Mouse (Mus musculus): ENCODE measurements around the gene Sema6d. TPM values are rescaled to one million over a fixed set of nuclear protein-coding genes. Genes with fewer than 3 reads are reported as not detected.
"Not testable (repeated sequence)": the region's sequence is repeated elsewhere in the genome, so short reads cannot be mapped to it uniquely, and the experiment has no call there.

Gene Sema6d
- polyA plus RNA-seq, 1 experiment from 2014 or later, result 4.9 TPM

- DNase-seq (ENCODE audit: low spot score), result no peak
- H3K9me3 ChIP-seq (replicated peaks; ENCODE audit: low read length), result no peaks in the 10 kb centered on the region
- 57% methylated on average over 1 of the region's 1 CpGs for WGBS
Measured at GRCm38 (mm10) chr2:124329473-124330130, 239.8 kb downstream of the Sema6d start.

DNA sequence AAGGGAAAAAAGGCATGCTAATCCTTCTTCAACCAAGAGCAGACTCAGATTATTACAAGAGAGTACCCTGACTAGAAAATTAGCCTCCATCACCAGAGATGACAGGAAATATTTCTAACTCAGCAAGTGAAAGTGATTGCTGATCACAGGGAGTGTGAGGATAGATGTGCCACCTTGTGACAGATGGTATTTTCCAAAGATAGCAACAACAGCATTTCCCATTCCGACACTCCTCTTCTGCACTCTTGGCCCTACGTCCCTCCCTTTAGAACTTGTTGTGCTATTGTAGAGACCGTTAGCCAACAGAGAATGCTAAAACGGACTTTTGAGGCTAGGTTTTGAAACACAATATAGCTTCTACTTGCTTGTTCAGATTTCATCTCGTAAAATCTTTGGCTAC, 243.1 kb downstream of the Sema6d start:
- no peak for TF ChIP-seq CTCF (IDR thresholded peaks at IDR 0.05; ENCODE audit: low read depth)
- H3K36me3 ChIP-seq (ENCODE audit: insufficient read depth, low read length), result no peaks in the 10 kb centered on the region
- H3K4me2 ChIP-seq (ENCODE audit: low read length), result no peak overlapping the region
- ATAC-seq (replicated peaks; ENCODE audit: low FRiP score, low read depth), result no peak
- no peaks in the 10 kb centered on the region for H3K4me1 ChIP-seq (replicated peaks; ENCODE audit: insufficient read depth, low read length)
- H3K9ac ChIP-seq (ENCODE audit: low read depth, low read length), result no peak overlapping the region
- no peak overlapping the region for H3K27ac ChIP-seq
- H3K4me3 ChIP-seq (replicated peaks; ENCODE audit: low read depth, low read length), result no peak overlapping the region
- H3K9me3 ChIP-seq (replicated peaks; ENCODE audit: low read length), result no peaks in the 10 kb centered on the region
- DNase-seq (ENCODE audit: low spot score), result no peak
- H3K27me3 ChIP-seq (ENCODE audit: insufficient read depth, low read length), result no peaks in the 10 kb centered on the region
- WGBS, result 50% methylated on average over 5 of the region's 5 CpGs

More at GRCm38 (mm10) chr2:124329473-124330130, 239.8 kb downstream of the Sema6d start:
- Histone ChIP-seq H3K27ac (no peak overlapping the region), H3K36me3 (ENCODE audit: insufficient read depth, low read length) (no peaks in the 10 kb centered on the region), H3K4me1 (replicated peaks; ENCODE audit: insufficient read depth, low read length) (no peaks in the 10 kb centered on the region), H3K27me3 (ENCODE audit: insufficient read depth, low read length) (no peaks in the 10 kb centered on the region), H3K9ac (ENCODE audit: low read depth, low read length) (no peak overlapping the region), H3K4me3 (replicated peaks; ENCODE audit: low read depth, low read length) (no peak overlapping the region), H3K4me2 (ENCODE audit: low read length) (no peak overlapping the region)
- no peak for ATAC-seq (replicated peaks; ENCODE audit: low FRiP score, low read depth)
- TF ChIP-seq CTCF (IDR thresholded peaks at IDR 0.05; ENCODE audit: low read depth), result no peak

DNA sequence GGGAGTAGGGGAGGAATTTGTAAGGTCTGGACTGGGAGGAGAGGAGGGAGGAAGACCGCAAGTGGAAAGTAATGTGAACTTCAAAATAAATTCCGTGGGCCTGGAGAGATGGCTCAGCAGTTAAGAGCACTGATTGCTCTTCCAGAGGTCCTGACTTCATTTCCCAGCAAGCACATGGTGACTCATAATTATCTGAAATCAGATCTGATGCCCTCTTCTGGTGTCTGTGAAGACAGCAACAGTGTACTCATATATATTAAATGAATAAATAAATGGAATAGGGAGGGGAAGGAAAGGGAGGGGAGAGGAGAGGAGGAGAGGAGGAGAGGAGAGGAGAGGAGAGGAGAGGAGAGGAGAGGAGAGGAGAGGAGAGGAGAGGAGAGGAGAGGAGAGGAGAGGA, 244.9 kb downstream of the Sema6d start:
- not testable (repeated sequence) for H3K9ac ChIP-seq (ENCODE audit: low read depth, low read length); H3K27ac ChIP-seq; H3K4me2 ChIP-seq (ENCODE audit: low read length); H3K4me1 ChIP-seq (replicated peaks; ENCODE audit: insufficient read depth, low read length); DNase-seq (ENCODE audit: low spot score); H3K9me3 ChIP-seq (replicated peaks; ENCODE audit: low read length); H3K4me3 ChIP-seq (replicated peaks; ENCODE audit: low read depth, low read length); H3K27me3 ChIP-seq (ENCODE audit: insufficient read depth, low read length); ATAC-seq (replicated peaks; ENCODE audit: low FRiP score, low read depth); H3K36me3 ChIP-seq (ENCODE audit: insufficient read depth, low read length)
- 0 out of 2 replicates have a peak, but pooled peaks have one; percentile 27 for TF ChIP-seq CTCF (IDR thresholded peaks at IDR 0.05; ENCODE audit: low read depth)
- 54% methylated on average over 2 of the region's 2 CpGs for WGBS

DNA sequence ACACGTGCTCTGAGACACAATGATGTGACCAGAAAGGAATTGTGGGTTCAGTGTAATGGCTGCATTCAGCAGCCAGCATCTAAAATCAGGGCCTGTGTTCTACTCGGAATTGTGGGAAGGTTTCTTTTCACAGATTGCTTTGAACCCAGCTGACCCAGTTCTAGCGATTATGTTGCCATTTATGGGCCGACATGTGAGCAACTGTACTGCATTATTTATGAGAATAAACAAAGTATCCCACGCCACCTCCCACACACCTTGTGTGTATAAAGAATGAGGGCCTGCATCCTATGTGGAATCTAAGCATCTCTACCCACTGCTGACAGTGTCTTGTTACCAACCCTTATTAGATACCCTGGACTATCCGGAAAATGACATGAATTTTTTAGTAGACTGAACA, 248.5 kb downstream of the Sema6d start:
- H3K9me3 ChIP-seq (replicated peaks; ENCODE audit: low read length), result no peaks in the 10 kb centered on the region
- H3K4me3 ChIP-seq (replicated peaks; ENCODE audit: low read depth, low read length), result no peak overlapping the region
- no peak overlapping the region for H3K4me2 ChIP-seq (ENCODE audit: low read length)
- 54% methylated on average over 6 of the region's 6 CpGs for WGBS
- H3K9ac ChIP-seq (ENCODE audit: low read depth, low read length), result no peak overlapping the region
- no peak overlapping the region for H3K27ac ChIP-seq
- no peaks in the 10 kb centered on the region for H3K27me3 ChIP-seq (ENCODE audit: insufficient read depth, low read length)
- no peak for TF ChIP-seq CTCF (IDR thresholded peaks at IDR 0.05; ENCODE audit: low read depth)
- no peaks in the 10 kb centered on the region for H3K36me3 ChIP-seq (ENCODE audit: insufficient read depth, low read length)
- ATAC-seq (replicated peaks; ENCODE audit: low FRiP score, low read depth) (no peak), DNase-seq (ENCODE audit: low spot score) (no peak)
- no peaks in the 10 kb centered on the region for H3K4me1 ChIP-seq (replicated peaks; ENCODE audit: insufficient read depth, low read length)

- no peak for TF ChIP-seq CTCF (IDR thresholded peaks at IDR 0.05; ENCODE audit: low read depth)
- ATAC-seq (replicated peaks; ENCODE audit: low FRiP score, low read depth) (no peak), DNase-seq (ENCODE audit: low spot score) (no peak)
- no peak overlapping the region for H3K4me3 ChIP-seq (replicated peaks; ENCODE audit: low read depth, low read length)
- no peaks in the 10 kb centered on the region for H3K27me3 ChIP-seq (ENCODE audit: insufficient read depth, low read length)
- WGBS, result 84% methylated on average over 2 of the region's 2 CpGs
- H3K27ac ChIP-seq, result no peak overlapping the region
- no peaks in the 10 kb centered on the region for H3K9me3 ChIP-seq (replicated peaks; ENCODE audit: low read length)
- H3K4me1 ChIP-seq (replicated peaks; ENCODE audit: insufficient read depth, low read length), result no peaks in the 10 kb centered on the region
- no peak overlapping the region for H3K9ac ChIP-seq (ENCODE audit: low read depth, low read length)
- H3K36me3 ChIP-seq (ENCODE audit: insufficient read depth, low read length), result no peaks in the 10 kb centered on the region
- no peak overlapping the region for H3K4me2 ChIP-seq (ENCODE audit: low read length)
Measured at GRCm38 (mm10) chr2:124354191-124354590, 264.4 kb downstream of the Sema6d start.

- ATAC-seq (replicated peaks; ENCODE audit: low FRiP score, low read depth) (no peak), DNase-seq (ENCODE audit: low spot score) (no peak)
- Histone ChIP-seq H3K4me3 (replicated peaks; ENCODE audit: low read depth, low read length) (no peak overlapping the region), H3K9ac (ENCODE audit: low read depth, low read length) (no peak overlapping the region), H3K27ac (no peak overlapping the region), H3K4me1 (replicated peaks; ENCODE audit: insufficient read depth, low read length) (no peaks in the 10 kb centered on the region), H3K36me3 (ENCODE audit: insufficient read depth, low read length) (no peaks in the 10 kb centered on the region), H3K4me2 (ENCODE audit: low read length) (no peak overlapping the region), H3K27me3 (ENCODE audit: insufficient read depth, low read length) (no peaks in the 10 kb centered on the region), H3K9me3 (replicated peaks; ENCODE audit: low read length) (no peaks in the 10 kb centered on the region)
- TF ChIP-seq CTCF (IDR thresholded peaks at IDR 0.05; ENCODE audit: low read depth), result no peak
- 92% methylated on average over 2 of the region's 2 CpGs for WGBS
Measured at GRCm38 (mm10) chr2:124354716-124355115, 264.9 kb downstream of the Sema6d start.

- no peak overlapping the region for H3K4me3 ChIP-seq (replicated peaks; ENCODE audit: low read depth, low read length)
- no peak for DNase-seq (ENCODE audit: low spot score)
- TF ChIP-seq CTCF (IDR thresholded peaks at IDR 0.05; ENCODE audit: low read depth), result no peak
- H3K4me2 ChIP-seq (ENCODE audit: low read length), result no peak overlapping the region
- H3K36me3 ChIP-seq (ENCODE audit: insufficient read depth, low read length), result no peaks in the 10 kb centered on the region
- WGBS, result 67% methylated on average over 1 of the region's 1 CpGs
- no peak overlapping the region for H3K9ac ChIP-seq (ENCODE audit: low read depth, low read length)
- H3K27me3 ChIP-seq (ENCODE audit: insufficient read depth, low read length), result no peaks in the 10 kb centered on the region
- H3K9me3 ChIP-seq (replicated peaks; ENCODE audit: low read length), result no peaks in the 10 kb centered on the region
- H3K27ac ChIP-seq, result no peak overlapping the region
- H3K4me1 ChIP-seq (replicated peaks; ENCODE audit: insufficient read depth, low read length), result 0 out of 2 replicates have a peak, but pooled peaks cover 3% of the 10 kb centered on the region
- no peak for ATAC-seq (replicated peaks; ENCODE audit: low FRiP score, low read depth)
Measured at GRCm38 (mm10) chr2:124369291-124369690, 279.5 kb downstream of the Sema6d start.
